Mouse (Mus musculus): Measurements from ENCODE around the gene Plxna2. TPM values are rescaled to one million over a fixed set of nuclear protein-coding genes. Genes with fewer than 3 reads are reported as not detected.

The Plxna2 gene
- polyA plus RNA-seq, 1 experiment from 2014 or later, result 26.4 TPM

DNA sequence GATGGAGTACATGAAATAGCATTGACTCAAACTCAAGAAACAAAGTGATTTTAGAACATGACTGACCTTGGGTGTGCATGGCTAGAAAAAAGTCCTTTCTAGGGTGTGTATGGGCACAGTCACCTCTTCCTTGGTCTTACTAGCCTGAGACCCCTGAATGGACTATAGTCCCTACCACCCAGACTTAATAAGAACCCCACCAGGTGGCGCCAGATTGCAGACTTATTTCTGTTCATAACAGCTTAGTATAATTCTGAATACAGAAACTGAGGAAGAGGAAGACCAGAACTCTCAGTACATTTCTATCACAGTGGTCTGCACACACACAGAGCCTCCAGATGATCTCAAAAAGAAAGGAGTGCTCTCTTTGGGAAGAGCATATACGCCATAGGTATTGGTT is 135.2 kb downstream of the Plxna2 start:
- Histone ChIP-seq H3K4me3 (ENCODE audit: low read depth, low read length) (no peak overlapping the region), H3K9me3 (ENCODE audit: control insufficient read depth, low read length) (no peaks in the 10 kb centered on the region), H3K27me3 (ENCODE audit: control insufficient read depth, insufficient read depth, low read length) (no peaks in the 10 kb centered on the region), H3K36me3 (ENCODE audit: control insufficient read depth, insufficient read depth, low read length) (0 out of 2 replicates have a peak, but pooled peaks cover 2% of the 10 kb centered on the region), H3K9ac (ENCODE audit: low read length) (no peak overlapping the region), H3K4me1 (ENCODE audit: control insufficient read depth, insufficient read depth, low read length) (peaks cover 4% of the 10 kb centered on the region; the same call in 1 of the 2 replicates), H3K4me2 (ENCODE audit: low read depth) (no peak overlapping the region), H3K27ac (ENCODE audit: low read depth, low read length) (no peak overlapping the region)
- peak; percentile 59 for DNase-seq (ENCODE audit: low spot score)
- no peak for ATAC-seq (ENCODE audit: insufficient read depth, low FRiP score, low TSS enrichment)
- WGBS, result 47% methylated on average over 2 of the region's 2 CpGs

DNA sequence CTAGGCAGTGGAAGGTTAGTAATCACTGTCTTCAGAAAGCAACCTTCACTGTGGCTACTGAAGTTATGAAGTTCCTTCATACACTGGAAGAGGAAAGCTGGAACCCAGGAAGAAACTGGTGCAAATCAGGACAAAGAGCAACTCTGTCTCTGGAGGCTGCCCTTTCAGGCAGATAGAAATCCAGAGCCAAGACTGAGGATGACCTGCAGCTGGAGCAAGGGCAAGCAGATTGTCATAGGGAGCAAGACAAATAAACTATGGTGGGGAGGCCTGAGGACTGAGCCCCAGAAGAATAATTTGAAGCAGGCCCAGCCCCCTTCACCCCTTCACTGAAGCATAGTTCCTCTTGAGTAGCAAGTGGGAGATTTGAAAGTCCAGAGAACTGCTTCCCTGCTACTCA is 138.0 kb downstream of the Plxna2 start:
- ATAC-seq (ENCODE audit: insufficient read depth, low FRiP score, low TSS enrichment) (no peak), DNase-seq (ENCODE audit: low spot score) (no peak)
- Histone ChIP-seq H3K27me3 (ENCODE audit: control insufficient read depth, insufficient read depth, low read length) (no peaks in the 10 kb centered on the region), H3K4me1 (ENCODE audit: control insufficient read depth, insufficient read depth, low read length) (peaks cover 4% of the 10 kb centered on the region; the same call in 1 of the 2 replicates), H3K36me3 (ENCODE audit: control insufficient read depth, insufficient read depth, low read length) (no peaks in the 10 kb centered on the region), H3K27ac (ENCODE audit: low read depth, low read length) (no peak overlapping the region), H3K9me3 (ENCODE audit: control insufficient read depth, low read length) (no peaks in the 10 kb centered on the region), H3K4me3 (ENCODE audit: low read depth, low read length) (no peak overlapping the region), H3K4me2 (ENCODE audit: low read depth) (no peak overlapping the region), H3K9ac (ENCODE audit: low read length) (no peak overlapping the region)

DNA sequence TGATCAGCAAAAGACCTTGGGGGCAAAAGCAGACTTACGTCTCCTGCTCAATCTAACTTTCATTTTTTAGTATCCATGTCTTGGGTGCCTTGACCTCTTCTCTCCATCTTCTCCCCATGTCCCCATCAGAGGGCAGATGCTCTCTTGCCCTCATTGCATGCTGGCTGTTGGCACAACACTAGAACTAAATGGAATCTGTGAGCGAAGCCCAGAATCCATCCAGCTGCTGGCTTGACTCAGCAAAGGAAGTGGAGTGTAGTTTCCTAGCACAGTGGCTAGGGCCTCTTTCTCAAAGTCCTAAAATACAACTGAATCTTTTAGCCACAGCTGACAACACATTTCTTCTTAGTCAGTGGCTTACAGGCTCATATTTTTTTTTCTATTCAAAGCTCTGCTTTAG is 138.4 kb downstream of the Plxna2 start:
- Histone ChIP-seq H3K36me3 (ENCODE audit: control insufficient read depth, insufficient read depth, low read length) (no peaks in the 10 kb centered on the region), H3K4me3 (ENCODE audit: low read depth, low read length) (no peak overlapping the region), H3K4me1 (ENCODE audit: control insufficient read depth, insufficient read depth, low read length) (peaks cover 4% of the 10 kb centered on the region; the same call in 1 of the 2 replicates), H3K9ac (ENCODE audit: low read length) (no peak overlapping the region), H3K27me3 (ENCODE audit: control insufficient read depth, insufficient read depth, low read length) (no peaks in the 10 kb centered on the region), H3K9me3 (ENCODE audit: control insufficient read depth, low read length) (no peaks in the 10 kb centered on the region), H3K4me2 (ENCODE audit: low read depth) (no peak overlapping the region), H3K27ac (ENCODE audit: low read depth, low read length) (no peak overlapping the region)
- ATAC-seq (ENCODE audit: insufficient read depth, low FRiP score, low TSS enrichment) (peak; percentile 24; the same call in 1 of the 2 replicates), DNase-seq (ENCODE audit: low spot score) (no peak)
- 76% methylated on average over 2 of the region's 2 CpGs for WGBS

DNA sequence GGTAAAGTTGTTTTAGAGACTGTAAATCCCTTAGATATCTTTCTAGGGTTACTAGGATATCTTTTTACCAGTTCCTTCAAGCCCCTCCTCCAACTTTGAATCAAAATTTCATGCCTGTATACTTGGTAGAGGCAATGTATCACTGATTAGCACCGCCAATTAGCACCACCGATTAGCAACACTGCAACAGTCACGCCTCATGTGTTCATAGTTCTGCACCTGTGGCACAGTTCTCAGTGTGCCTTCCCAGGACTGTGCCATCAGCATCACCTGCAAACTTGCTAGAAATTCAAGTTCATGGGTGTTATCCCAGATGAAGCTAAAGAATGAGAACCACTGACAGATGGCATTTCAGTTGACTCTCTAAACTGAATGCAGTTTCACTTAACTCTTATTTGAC is 138.8 kb downstream of the Plxna2 start:
- Histone ChIP-seq H3K27me3 (ENCODE audit: control insufficient read depth, insufficient read depth, low read length) (no peaks in the 10 kb centered on the region), H3K4me3 (ENCODE audit: low read depth, low read length) (no peak overlapping the region), H3K9ac (ENCODE audit: low read length) (no peak overlapping the region), H3K9me3 (ENCODE audit: control insufficient read depth, low read length) (no peaks in the 10 kb centered on the region), H3K4me1 (ENCODE audit: control insufficient read depth, insufficient read depth, low read length) (peaks cover 4% of the 10 kb centered on the region; the same call in 1 of the 2 replicates), H3K27ac (ENCODE audit: low read depth, low read length) (no peak overlapping the region), H3K4me2 (ENCODE audit: low read depth) (no peak overlapping the region), H3K36me3 (ENCODE audit: control insufficient read depth, insufficient read depth, low read length) (no peaks in the 10 kb centered on the region)
- no peak for DNase-seq (ENCODE audit: low spot score)
- ATAC-seq (ENCODE audit: insufficient read depth, low FRiP score, low TSS enrichment), result peak; percentile 77
- WGBS, result 71% methylated on average over 3 of the region's 3 CpGs

DNA sequence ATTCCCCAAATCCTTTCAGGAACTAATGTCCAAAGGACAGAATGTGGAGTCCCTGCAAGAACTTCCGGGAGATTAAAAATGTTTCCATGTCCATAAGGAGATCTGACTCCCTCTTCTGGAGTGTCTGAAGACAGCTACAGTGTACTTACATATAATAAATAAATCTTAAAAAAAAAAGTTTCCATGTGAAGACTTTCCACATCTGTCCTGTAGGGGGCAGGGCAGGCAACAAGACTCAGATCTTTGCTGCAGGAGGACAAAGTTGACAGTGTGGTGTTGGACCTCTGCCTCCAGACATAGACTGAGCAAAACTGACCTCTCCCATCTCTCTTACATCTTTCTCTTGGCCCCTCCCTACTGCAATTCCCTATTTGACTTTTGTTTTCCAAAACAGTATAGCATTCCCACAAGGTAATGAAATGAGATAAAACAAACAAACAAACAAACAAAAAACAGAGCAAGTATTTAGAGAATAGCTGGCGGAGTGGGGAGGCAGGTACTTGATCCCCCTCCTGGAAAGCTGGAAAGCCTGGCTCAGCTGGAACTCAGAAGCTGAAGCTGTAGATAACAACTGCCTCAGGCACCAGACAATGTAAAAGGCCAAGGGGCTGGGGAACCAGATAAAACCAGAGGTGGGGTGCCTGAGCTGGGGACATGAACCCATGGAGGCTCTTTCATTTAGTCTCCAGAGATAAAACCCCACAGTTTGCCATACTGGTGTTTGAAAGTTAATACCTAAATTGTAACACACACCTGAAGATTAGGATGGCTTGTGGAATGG is 143.6 kb downstream of the Plxna2 start:
- Histone ChIP-seq H3K27me3 (ENCODE audit: control insufficient read depth, insufficient read depth, low read length) (no peaks in the 10 kb centered on the region), H3K9ac (ENCODE audit: low read length) (no peak overlapping the region), H3K4me2 (ENCODE audit: low read depth) (no peak overlapping the region), H3K4me1 (ENCODE audit: control insufficient read depth, insufficient read depth, low read length) (no peaks in the 10 kb centered on the region), H3K4me3 (ENCODE audit: low read depth, low read length) (no peak overlapping the region), H3K36me3 (ENCODE audit: control insufficient read depth, insufficient read depth, low read length) (no peaks in the 10 kb centered on the region), H3K9me3 (ENCODE audit: control insufficient read depth, low read length) (no peaks in the 10 kb centered on the region), H3K27ac (ENCODE audit: low read depth, low read length) (no peak overlapping the region)
- ATAC-seq (ENCODE audit: insufficient read depth, low FRiP score, low TSS enrichment) (no peak), DNase-seq (ENCODE audit: low spot score) (no peak)
- WGBS, result 79% methylated on average over 2 of the region's 2 CpGs

DNA sequence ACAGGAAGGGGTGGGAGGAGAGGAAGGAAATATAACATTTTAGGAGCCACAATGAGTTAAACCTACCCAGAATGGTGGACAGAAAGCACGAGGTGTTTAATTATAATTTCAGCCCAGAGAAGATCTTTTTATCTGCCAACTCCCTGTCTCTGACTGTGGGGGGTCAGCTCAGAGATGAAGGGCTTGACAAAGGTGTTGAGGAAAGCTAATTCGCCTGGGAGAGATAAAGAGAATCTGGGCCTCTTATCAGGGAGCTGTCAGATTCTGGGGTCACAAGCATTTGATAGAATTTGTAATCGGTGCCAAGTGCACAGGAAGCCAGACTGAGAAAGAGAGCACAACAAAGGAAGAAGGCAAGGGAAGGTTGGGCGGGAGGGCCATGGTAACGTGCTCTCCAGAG is 144.9 kb downstream of the Plxna2 start:
- Histone ChIP-seq H3K9me3 (ENCODE audit: control insufficient read depth, low read length) (no peaks in the 10 kb centered on the region), H3K9ac (ENCODE audit: low read length) (no peak overlapping the region), H3K36me3 (ENCODE audit: control insufficient read depth, insufficient read depth, low read length) (no peaks in the 10 kb centered on the region), H3K4me2 (ENCODE audit: low read depth) (no peak overlapping the region), H3K4me3 (ENCODE audit: low read depth, low read length) (no peak overlapping the region), H3K27ac (ENCODE audit: low read depth, low read length) (no peak overlapping the region), H3K27me3 (ENCODE audit: control insufficient read depth, insufficient read depth, low read length) (no peaks in the 10 kb centered on the region), H3K4me1 (ENCODE audit: control insufficient read depth, insufficient read depth, low read length) (no peaks in the 10 kb centered on the region)
- DNase-seq (ENCODE audit: low spot score), result no peak
- no peak for ATAC-seq (ENCODE audit: insufficient read depth, low FRiP score, low TSS enrichment)
- 86% methylated on average over 5 of the region's 5 CpGs for WGBS

DNA sequence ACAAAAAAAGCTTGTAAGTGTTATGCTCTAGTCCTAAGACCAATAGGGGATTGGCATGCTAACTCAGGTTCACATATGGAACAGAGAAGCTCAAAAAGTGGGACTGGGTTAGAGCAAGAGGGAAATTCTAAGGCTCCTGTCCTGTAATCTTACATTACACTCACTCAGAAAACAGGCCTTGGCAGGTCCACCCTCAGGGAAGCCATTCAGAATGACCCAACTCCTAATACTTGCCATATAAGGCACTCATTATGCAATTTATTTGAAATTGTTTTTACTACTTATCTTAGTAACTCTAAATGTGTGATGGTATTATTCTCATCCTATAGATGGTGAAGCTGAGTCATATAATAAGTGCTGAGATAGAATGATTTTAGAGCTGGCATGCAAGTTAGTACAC is 146.9 kb downstream of the Plxna2 start:
- H3K4me3 ChIP-seq (ENCODE audit: low read depth, low read length), result no peak overlapping the region
- H3K4me2 ChIP-seq (ENCODE audit: low read depth), result no peak overlapping the region
- no peaks in the 10 kb centered on the region for H3K27me3 ChIP-seq (ENCODE audit: control insufficient read depth, insufficient read depth, low read length)
- no peaks in the 10 kb centered on the region for H3K36me3 ChIP-seq (ENCODE audit: control insufficient read depth, insufficient read depth, low read length)
- ATAC-seq (ENCODE audit: insufficient read depth, low FRiP score, low TSS enrichment), result no peak
- H3K4me1 ChIP-seq (ENCODE audit: control insufficient read depth, insufficient read depth, low read length), result no peaks in the 10 kb centered on the region
- no peak overlapping the region for H3K27ac ChIP-seq (ENCODE audit: low read depth, low read length)
- DNase-seq (ENCODE audit: low spot score), result no peak
- no peak overlapping the region for H3K9ac ChIP-seq (ENCODE audit: low read length)
- H3K9me3 ChIP-seq (ENCODE audit: control insufficient read depth, low read length), result no peaks in the 10 kb centered on the region

DNA sequence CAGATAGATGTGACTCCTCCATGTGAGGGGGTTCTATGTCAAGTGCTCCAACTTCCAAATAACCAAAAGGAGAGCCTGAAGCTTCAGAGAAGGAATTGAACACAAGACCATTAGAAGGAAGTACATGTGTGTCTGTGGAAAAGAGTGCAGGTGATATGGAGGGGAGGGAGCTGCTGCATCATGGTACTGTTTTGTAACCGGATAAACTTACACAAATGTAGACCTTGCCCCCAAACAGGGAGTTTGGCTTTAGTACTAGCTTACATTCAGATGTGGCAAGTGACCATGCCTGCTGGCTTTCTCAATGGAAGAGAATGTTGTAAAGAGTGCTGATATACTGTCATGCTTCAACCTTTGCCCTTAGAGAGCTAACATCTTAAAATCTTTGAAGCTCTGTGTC is 150.8 kb downstream of the Plxna2 start:
- no peaks in the 10 kb centered on the region for H3K36me3 ChIP-seq (ENCODE audit: control insufficient read depth, insufficient read depth, low read length)
- no peaks in the 10 kb centered on the region for H3K27me3 ChIP-seq (ENCODE audit: control insufficient read depth, insufficient read depth, low read length)
- ATAC-seq (ENCODE audit: insufficient read depth, low FRiP score, low TSS enrichment), result no peak
- no peak overlapping the region for H3K27ac ChIP-seq (ENCODE audit: low read depth, low read length)
- no peak for DNase-seq (ENCODE audit: low spot score)
- H3K4me2 ChIP-seq (ENCODE audit: low read depth), result no peak overlapping the region
- H3K4me3 ChIP-seq (ENCODE audit: low read depth, low read length), result no peak overlapping the region
- no peaks in the 10 kb centered on the region for H3K9me3 ChIP-seq (ENCODE audit: control insufficient read depth, low read length)
- no peaks in the 10 kb centered on the region for H3K4me1 ChIP-seq (ENCODE audit: control insufficient read depth, insufficient read depth, low read length)
- 77% methylated on average over 1 of the region's 1 CpGs for WGBS
- H3K9ac ChIP-seq (ENCODE audit: low read length), result no peak overlapping the region

DNA sequence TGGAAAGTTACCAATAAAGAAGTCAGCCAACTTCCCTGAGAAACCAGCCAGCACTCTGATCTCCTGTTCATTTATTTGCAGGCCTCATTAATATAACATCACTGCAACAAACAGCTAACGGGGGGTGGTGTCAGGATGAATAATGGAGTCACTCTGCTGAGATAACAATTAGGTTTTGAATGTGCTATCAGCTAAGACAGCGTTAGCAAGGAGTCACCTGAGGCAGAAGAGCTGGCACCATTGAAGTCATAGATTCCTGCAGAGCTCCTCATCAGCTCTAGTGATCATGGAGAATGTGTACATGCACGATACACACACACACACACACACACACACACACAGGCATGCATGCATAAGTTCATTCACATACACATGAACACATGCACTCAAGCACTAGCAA is 154.0 kb downstream of the Plxna2 start:
- H3K27ac ChIP-seq (ENCODE audit: low read depth, low read length), result no peak overlapping the region
- no peaks in the 10 kb centered on the region for H3K27me3 ChIP-seq (ENCODE audit: control insufficient read depth, insufficient read depth, low read length)
- 74% methylated on average over 3 of the region's 3 CpGs for WGBS
- H3K4me2 ChIP-seq (ENCODE audit: low read depth), result no peak overlapping the region
- no peaks in the 10 kb centered on the region for H3K9me3 ChIP-seq (ENCODE audit: control insufficient read depth, low read length)
- H3K4me1 ChIP-seq (ENCODE audit: control insufficient read depth, insufficient read depth, low read length), result no peaks in the 10 kb centered on the region
- ATAC-seq (ENCODE audit: insufficient read depth, low FRiP score, low TSS enrichment), result no peak
- H3K4me3 ChIP-seq (ENCODE audit: low read depth, low read length), result no peak overlapping the region
- H3K36me3 ChIP-seq (ENCODE audit: control insufficient read depth, insufficient read depth, low read length), result no peaks in the 10 kb centered on the region
- H3K9ac ChIP-seq (ENCODE audit: low read length), result no peak overlapping the region
- DNase-seq (ENCODE audit: low spot score), result no peak
